Mouse (Mus musculus) skeletal muscle tissue, adult 2 months (tissue): ENCODE measurements around the gene Gm20388.
A peak's percentile ranks its signal among the peaks of the same experiment; 100 is the strongest.

Source experiments
- DNase-seq: peaks from one replicate; pipeline ENCODE4 v3.0.0-alpha.2; 2012; ENCODE audit warnings: low read depth, low spot score

Gene Gm20388

GRCm38 (mm10) chr8:121326164-121326910, 1415.7 kb downstream of the Gm20388 start:
- no peak for DNase-seq

- peak; percentile 10 for DNase-seq
These were observed 1421.8 kb downstream of the Gm20388 start for GRCm38 (mm10) chr8:121332436-121332835.

- DNase-seq: peak; percentile 13
These were observed 1424.1 kb downstream of the Gm20388 start for GRCm38 (mm10) chr8:121334495-121335424.

- DNase-seq: no peak
These were observed 1425.0 kb downstream of the Gm20388 start for GRCm38 (mm10) chr8:121335684-121336083.

GRCm38 (mm10) chr8:121342931-121343330, 1432.3 kb downstream of the Gm20388 start:
- DNase-seq: no peak

- no peak for DNase-seq
These were observed 1433.8 kb downstream of the Gm20388 start for GRCm38 (mm10) chr8:121344486-121344885.

- no peak for DNase-seq
These were observed 1435.5 kb downstream of the Gm20388 start for GRCm38 (mm10) chr8:121346175-121346574.

GRCm38 (mm10) chr8:121346862-121347261, 1436.2 kb downstream of the Gm20388 start:
- DNase-seq: no peak

- no peak for DNase-seq
These were observed 1438.4 kb downstream of the Gm20388 start for GRCm38 (mm10) chr8:121348998-121349397.

- DNase-seq: no peak
These were observed 1440.2 kb downstream of the Gm20388 start for GRCm38 (mm10) chr8:121350803-121351202.

GRCm38 (mm10) chr8:121354844-121355243, 1444.2 kb downstream of the Gm20388 start:
- DNase-seq: no peak

- no peak for DNase-seq
These were observed 1446.8 kb downstream of the Gm20388 start for GRCm38 (mm10) chr8:121357451-121357850.

- DNase-seq: peak; percentile 30
These were observed 1448.0 kb downstream of the Gm20388 start for GRCm38 (mm10) chr8:121358609-121359008.

GRCm38 (mm10) chr8:121359131-121359981, 1448.7 kb downstream of the Gm20388 start:
- DNase-seq: no peak

- DNase-seq: no peak
These were observed 1449.4 kb downstream of the Gm20388 start for GRCm38 (mm10) chr8:121360001-121360400.

- DNase-seq: no peak
These were observed 1450.5 kb downstream of the Gm20388 start for GRCm38 (mm10) chr8:121361166-121361565.

GRCm38 (mm10) chr8:121364646-121365045, 1454.0 kb downstream of the Gm20388 start:
- DNase-seq: no peak

GRCm38 (mm10) chr8:121365150-121365549, 1454.5 kb downstream of the Gm20388 start:
- DNase-seq: no peak

GRCm38 (mm10) chr8:121366655-121367054, 1456.0 kb downstream of the Gm20388 start:
- DNase-seq: no peak

- DNase-seq: peak; percentile 31
These were observed 1458.2 kb downstream of the Gm20388 start for GRCm38 (mm10) chr8:121368799-121369198.

GRCm38 (mm10) chr8:121369378-121369777, 1458.7 kb downstream of the Gm20388 start:
- DNase-seq: no peak

- DNase-seq: no peak
These were observed 1460.6 kb downstream of the Gm20388 start for GRCm38 (mm10) chr8:121371287-121371686.
